Mouse (Mus musculus) layer of hippocampus, adult 6 months (tissue): ENCODE data around the gene Tmem39b. TPM values are rescaled to one million over a fixed set of nuclear protein-coding genes. Genes with fewer than 3 reads are reported as not detected.
A peak's percentile ranks its signal among the peaks of the same experiment; 100 is the strongest.

ENCODE experiments used
- long read RNA-seq, 2 experiments: library from polyadenylated mRNA; unstranded; transcript quantifications; one replicate each; pipeline ENCODE4 v2.0.0; 2019 to 2020
- microRNA-seq: library from miRNA; unstranded; fragments of <30 nt; microRNA quantifications from one replicate; pipeline ENCODE4 v1.2.0, GENCODE M21; 2020
- polyA plus RNA-seq: library from polyadenylated mRNA; unstranded; fragments of <200 nt; fragmentation: Nextera tagmentation; gene quantifications from 2 replicates; pipeline ENCODE4 v1.2.3, GENCODE M21; 2021

The Tmem39b gene
- 9.7 and 9.8 TPM in 2 replicates for polyA plus RNA-seq
- long read RNA-seq, experiment 1, transcript Tmem39b-201 (9 exons, 1,810 nt), result major isoform, 7 of 16 reads
- long read RNA-seq, experiment 1, partial matches to known transcripts, result 4 of 16 reads
- long read RNA-seq, experiment 1, other reads (novel, unspliced or antisense), result 3 of 16 reads
- long read RNA-seq, experiment 2, partial matches to known transcripts, result 6 of 9 reads
- long read RNA-seq, experiment 2, other reads (novel, unspliced or antisense), result 0 of 9 reads

GRCm38 (mm10) chr4:129696158-129696985 lies at the start of gene Tmem39b:
Gene Tmem39b, minus strand, starts transcription at chr4:129696838.

DNA sequence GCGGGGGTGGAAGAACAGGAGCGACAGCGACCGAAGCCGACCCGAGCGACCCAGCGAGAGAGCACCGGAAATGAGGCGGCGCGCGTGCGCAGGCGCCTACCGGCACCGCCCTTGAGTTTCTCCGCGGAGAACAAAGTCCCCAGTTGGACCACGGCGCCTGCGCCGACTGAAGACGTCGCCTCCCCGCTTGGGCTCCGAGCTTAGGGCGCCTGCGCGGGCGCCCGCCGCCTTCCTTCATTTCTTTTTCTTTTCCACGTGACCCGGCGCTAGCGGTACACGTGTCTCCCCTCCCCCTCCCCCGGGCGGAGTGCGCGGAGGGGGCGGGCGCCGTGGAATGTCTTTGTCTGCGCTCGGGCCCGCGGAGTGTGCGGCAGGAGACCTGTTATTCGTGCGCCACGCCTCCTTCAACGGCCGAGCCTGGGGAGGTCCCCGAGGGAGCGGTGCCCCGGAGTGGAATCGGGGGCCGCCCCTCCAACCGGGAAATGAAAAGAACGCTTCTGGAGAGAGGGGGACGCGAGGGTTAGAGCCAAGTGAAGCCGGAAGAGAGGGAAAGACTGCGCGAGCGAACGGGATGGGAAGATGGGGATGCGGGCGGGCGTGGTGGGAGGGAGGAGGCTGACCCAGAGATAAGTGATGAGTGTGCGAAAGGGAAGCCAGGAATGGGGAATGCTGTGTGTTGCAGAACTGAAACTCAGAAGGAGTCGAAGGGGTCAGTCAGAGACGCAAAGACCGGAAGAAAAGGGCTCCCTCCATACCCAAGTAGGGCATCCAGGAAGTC lies 45.8 kb upstream of the Tmem39b start, which contains the start of gene Khdrbs1:
Khdrbs1 (minus strand) TSS at position 72 of the 778 bp plus-strand sequence.

GRCm38 (mm10) chr4:129672083-129672877 lies 24.4 kb downstream of the Tmem39b start, which contains the start of gene Kpna6:
Gene Kpna6, minus strand, starts transcription at chr4:129672767.

GRCm38 (mm10) chr4:129640638-129641467 lies 55.8 kb downstream of the Tmem39b start, which contains the start of gene Txlna:
Gene Txlna, minus strand, starts transcription at chr4:129641065.

Small RNA genes lying within 50 kb of the gene (microRNA-seq; reads per million reads assigned to microRNA genes)
- 4.1 reads per million, percentile 15 among the genes with 10 or more reads in this experiment for gene Mir7016

Other genes starting within 250 kb of the Tmem39b start
- 11.4 and 11.5 TPM in 2 replicates for gene Bsdc1, start 235.3 kb downstream of the Tmem39b start, polyA plus RNA-seq
- gene Tssk3, start 205.8 kb downstream of the Tmem39b start, polyA plus RNA-seq, result 0.15 TPM in 1 of 2 replicates, not detected in the other
- 0.98 and 1.3 TPM in 2 replicates for gene Fam229a, start 205.6 kb downstream of the Tmem39b start, polyA plus RNA-seq
- 33.1 and 41.3 TPM in 2 replicates for gene Marcksl1, start 183.3 kb downstream of the Tmem39b start, polyA plus RNA-seq
- 16.9 and 18.2 TPM in 2 replicates for gene Hdac1, start 154.1 kb downstream of the Tmem39b start, polyA plus RNA-seq
- 2.4 and 2.5 TPM in 2 replicates for gene Lck, start 123.2 kb downstream of the Tmem39b start, polyA plus RNA-seq
- gene Fam167b, start 118.3 kb downstream of the Tmem39b start, polyA plus RNA-seq, result 1.4 and 2.4 TPM in 2 replicates
- 270 and 298 TPM in 2 replicates for gene Eif3i, start 96.2 kb downstream of the Tmem39b start, polyA plus RNA-seq
- gene Tmem234, start 96.2 kb downstream of the Tmem39b start, polyA plus RNA-seq, result 181 and 186 TPM in 2 replicates
- gene Dcdc2b, start 82.6 kb downstream of the Tmem39b start, polyA plus RNA-seq, result 3.4 and 4.1 TPM in 2 replicates
- gene Iqcc, start 77.7 kb downstream of the Tmem39b start, polyA plus RNA-seq, result 28.4 and 35.0 TPM in 2 replicates
- 31.7 and 35.6 TPM in 2 replicates for gene Ccdc28b, start 72.9 kb downstream of the Tmem39b start, polyA plus RNA-seq
- gene Txlna, start 55.8 kb downstream of the Tmem39b start, polyA plus RNA-seq, result 16.0 and 16.7 TPM in 2 replicates
- 9.9 and 11.1 TPM in 2 replicates for gene Kpna6, start 24.1 kb downstream of the Tmem39b start, polyA plus RNA-seq
- 30.5 and 30.6 TPM in 2 replicates for gene Khdrbs1, start 45.5 kb upstream of the Tmem39b start, polyA plus RNA-seq
- 166 and 230 TPM in 2 replicates for gene Ptp4a2, start 114.4 kb upstream of the Tmem39b start, polyA plus RNA-seq
- gene Spocd1, start 232.4 kb upstream of the Tmem39b start, polyA plus RNA-seq, result 0.08 TPM in 1 of 2 replicates, not detected in the other